Mouse (Mus musculus): ENCODE data around the gene Slc25a19. TPM values are rescaled to one million over a fixed set of nuclear protein-coding genes. Genes with fewer than 3 reads are reported as not detected.
"Not testable (repeated sequence)": the region's sequence is repeated elsewhere in the genome, so short reads cannot be mapped to it uniquely, and the experiment has no call there.

Slc25a19 gene
- total RNA-seq (2021), result 10 to 100 TPM; 58.4 to 69.9 TPM
- long read RNA-seq, experiment 1, transcript Slc25a19-201 (7 exons, 2,307 nt), result major isoform, 47 of 78 reads
- long read RNA-seq, experiment 1, partial matches to known transcripts, result 5 of 78 reads
- long read RNA-seq, experiment 1, other reads (novel, unspliced or antisense), result 25 of 78 reads
- long read RNA-seq, experiment 2, transcript Slc25a19-201 (7 exons, 2,307 nt), result major isoform, 25 of 36 reads
- long read RNA-seq, experiment 2, partial matches to known transcripts, result 3 of 36 reads
- long read RNA-seq, experiment 2, other reads (novel, unspliced or antisense), result 6 of 36 reads

DNA sequence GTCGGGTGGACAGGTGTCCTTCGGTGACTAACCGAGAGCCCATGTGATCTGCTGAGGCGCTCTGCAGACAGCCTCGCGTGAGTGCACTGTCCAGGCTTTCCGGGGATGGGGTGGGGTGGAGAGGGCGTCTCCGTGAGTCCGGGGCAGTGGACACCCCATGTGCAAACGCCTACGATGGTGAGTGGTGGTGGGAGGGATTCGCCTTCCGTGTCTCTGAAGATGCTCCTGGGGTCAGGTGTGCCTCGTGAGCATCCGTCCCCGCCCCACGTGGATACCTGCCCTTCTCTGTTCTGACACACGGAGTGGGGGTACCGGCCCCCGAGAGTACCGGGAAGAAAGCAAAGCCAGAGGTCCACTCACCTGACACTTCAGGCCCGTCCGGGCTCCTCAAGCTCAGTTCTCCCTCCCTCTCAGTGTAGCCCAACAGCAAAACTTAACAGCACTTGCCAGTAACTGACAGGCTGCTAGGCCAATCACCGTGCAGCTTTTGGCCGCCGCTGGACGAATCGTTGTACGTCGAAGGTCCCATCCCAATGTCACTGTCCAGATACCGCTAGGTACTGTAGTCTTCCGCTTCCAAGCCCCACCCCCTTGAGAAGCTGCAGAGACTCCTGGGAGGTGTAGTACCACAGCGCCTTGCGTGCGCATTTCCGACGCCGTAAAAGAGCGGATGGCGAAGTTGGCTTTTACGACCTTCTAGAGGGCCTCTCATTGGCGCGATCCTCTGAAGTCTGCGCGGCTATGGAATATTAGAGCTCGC, at the start of gene Slc25a19:
Gene Slc25a19, minus strand, starts transcription at position 591 of the 760 bp plus-strand sequence.
- DNase-seq (ENCODE audit: low spot score in 2 of 2), result peak; percentile 90 to 95

DNA sequence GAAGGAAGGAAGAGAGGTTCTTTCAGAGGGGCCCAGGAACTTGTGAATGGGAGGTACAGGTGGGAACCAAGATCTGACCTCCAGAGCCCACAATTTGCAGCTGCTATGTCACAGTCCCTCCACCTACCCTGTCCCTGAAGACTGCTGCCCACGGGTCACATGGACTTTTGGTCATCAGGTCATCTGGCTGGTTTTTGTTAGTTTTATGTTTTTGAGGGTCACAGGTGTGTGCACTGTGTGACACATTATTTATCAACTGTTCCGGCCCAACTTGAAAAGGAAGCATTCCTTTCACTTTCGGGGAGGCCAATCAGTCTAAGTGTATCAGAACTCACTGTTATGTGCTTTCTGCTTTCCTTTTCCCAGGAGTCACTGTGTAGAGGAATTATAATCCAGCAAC, 49.4 kb upstream of the Slc25a19 start:
- DNase-seq (ENCODE audit: low spot score in 2 of 2), result no peak

DNA sequence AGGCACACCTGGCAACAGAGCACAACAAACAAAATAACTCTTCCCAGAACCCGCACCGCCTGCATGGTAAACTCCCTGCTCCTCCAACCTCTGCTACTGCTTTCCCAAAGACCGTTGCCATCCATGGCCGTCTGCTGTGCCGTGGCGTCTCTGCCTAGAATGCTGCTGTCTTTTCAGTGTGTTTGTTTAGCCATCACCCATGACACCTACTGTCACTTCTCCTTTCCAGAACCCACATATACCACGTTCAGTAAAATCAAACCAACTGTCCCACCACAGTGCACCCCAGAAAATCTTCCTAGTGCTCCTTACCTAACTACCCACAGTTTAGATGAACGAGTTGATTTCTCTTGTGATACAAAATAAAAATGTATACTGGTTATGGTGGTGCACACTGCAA, 48.6 kb upstream of the Slc25a19 start:
- DNase-seq (ENCODE audit: low spot score in 2 of 2), result no peak

DNA sequence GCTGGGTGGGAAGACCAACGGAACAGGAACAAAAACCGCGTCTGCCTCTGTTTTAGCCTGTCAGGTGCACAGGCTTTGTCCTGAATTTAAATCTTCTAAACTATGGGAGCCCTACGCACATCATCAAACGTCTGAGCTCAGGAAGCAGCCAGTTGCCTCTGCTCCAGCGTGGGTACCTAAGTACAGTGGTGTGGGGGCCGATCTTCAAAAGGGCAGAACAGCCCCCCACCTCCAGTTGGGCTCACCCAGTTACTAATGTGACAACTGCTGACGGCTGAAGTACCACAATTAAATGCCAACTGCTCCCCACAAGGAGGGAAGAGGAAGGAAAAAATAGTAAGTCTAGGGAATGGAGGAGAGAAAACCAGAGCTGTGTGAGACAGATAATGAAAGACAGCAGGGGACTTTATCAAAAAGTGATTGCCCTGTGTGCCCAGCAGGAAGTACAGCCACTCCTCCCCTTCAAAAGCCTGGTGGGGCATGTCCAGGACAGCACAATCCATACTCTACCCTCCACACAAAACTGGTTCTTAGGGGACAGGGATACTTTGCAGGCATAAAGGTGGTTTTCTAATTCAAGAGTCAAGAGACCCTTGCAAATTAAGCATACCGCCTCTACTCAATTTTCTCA, 46.3 kb upstream of the Slc25a19 start:
- DNase-seq (ENCODE audit: low spot score in 2 of 2), result no peak

DNA sequence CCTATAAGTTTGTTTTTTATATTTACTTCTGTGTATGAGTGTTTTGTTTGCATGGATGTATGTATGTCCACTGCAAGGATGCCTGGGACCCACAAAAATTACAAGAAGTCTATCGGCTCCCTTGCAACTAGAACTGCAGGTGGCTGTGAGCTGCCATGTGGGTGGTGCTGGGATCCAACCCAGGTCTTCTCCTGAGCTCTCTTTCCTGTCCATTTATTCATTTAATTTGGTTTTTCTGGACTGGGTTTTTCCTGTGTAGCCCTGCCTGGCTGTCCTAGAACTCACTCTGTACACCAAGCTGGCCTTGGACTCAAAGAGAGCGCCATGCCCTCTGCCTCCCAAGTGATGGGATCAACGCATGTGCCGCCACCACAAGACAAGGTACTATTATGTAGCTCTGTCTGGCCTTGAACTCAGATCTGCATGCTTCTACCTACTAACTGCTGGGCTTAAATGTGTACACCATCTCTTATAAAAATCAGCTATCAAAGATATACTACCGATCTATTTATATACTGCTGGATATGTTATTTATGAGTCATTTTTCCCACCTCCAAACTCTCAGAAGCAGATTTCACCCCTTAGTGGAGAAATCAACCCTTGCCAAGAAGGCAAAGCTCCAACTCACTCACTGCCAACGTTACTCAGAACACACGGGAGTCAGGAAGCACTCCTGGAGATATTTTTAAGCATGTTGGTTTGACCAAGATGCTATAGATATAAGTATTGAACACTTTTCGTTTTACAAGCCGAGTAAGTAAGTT, 45.6 kb upstream of the Slc25a19 start:
- no peak for DNase-seq (ENCODE audit: low spot score in 2 of 2)

DNA sequence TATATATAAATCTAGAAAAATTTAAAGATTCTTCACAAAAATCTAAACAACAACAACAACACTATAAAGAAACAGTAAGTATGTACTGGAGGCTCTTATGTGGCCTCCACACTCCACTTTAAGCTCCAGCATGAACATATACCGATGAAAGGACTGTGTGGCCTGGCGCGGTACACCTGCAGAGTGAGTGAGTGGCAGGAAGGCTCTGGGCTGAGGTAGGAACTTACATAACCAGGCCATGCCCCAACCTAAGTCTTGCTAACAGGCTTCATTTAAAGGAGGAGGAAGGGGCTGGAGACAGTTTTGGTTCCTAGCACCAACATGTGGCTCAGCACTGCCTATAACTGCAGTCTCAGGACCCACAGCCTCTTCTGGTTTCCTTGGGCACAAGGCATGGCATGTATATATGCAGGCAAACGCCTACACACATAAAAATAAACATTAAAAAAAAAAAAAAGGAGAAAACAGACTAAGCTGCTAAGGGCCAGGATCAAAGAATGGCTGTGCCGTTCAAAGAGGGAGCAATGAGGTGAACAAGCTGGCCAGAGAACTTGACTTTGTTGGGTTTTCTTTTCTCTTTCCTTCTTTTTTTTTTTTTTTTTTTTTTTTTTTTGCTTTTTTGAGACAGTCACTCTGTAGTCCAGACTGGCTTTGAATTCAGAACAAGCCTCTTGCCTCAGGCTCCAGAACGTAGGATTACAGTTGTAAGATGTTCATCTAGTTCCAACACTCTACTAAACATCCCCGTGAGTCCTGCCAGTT, 44.3 kb upstream of the Slc25a19 start:
- no peak for DNase-seq (ENCODE audit: low spot score in 2 of 2)

DNA sequence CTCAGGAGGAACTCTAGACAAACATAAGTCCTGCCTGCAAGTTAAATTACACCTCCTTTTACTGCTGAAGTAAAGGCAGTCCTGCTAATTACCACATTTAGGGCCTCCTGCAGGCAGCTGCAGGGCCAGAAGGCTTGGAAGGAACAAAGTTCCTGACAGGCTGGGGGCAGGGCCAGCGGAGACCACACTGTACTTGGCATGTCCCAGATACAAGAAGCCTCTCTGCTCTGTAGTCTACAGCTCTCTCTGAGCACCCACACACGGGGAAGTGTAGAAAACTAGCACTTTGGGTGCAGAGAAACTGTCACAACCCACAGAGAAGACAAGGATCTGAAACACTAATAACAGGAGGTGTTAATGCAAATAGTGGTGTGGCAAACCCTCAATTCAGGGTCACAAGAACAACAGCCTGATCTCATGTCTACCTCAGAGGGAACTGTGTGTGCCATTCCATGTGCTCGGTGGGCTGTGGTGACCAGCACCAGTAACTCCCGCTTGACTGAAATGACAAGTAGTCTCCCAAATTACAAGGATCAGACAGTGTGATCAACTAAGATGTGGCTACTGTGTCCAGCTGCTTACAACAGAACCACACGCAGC, 42.5 kb upstream of the Slc25a19 start:
- no peak for DNase-seq (ENCODE audit: low spot score in 2 of 2)

DNA sequence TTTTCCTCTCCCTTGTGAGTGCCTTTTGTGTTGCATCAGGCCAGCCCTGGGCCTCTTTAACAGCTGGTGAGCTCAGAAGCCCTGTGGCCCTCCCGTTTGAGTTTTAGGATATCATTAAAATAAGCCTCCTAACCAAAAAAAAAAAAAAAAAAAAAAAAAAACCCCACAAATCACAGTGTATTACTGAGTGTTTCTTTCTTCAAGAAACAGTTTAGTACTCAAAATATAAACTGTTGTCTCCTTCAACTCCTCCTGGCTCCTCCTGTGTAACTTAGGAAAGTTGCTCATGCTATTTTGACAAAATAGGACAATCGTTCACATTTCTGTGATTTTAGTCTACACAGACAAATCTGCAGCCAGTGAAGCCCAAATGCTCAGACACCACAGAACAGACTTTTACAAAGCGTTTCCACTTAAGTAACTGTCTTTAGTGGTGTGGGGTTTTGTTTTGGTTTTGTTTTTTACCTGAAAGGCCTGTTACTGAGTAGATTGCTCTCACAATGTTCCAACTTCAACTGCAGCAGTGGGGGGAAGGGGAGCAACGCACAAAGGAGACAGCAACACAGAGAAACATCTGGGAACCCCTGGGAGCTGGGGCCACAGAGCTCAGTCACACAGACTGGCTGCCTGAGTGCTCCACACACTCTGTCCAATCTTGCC, 35.7 kb upstream of the Slc25a19 start:
- DNase-seq (ENCODE audit: low spot score in 2 of 2), result no peak

DNA sequence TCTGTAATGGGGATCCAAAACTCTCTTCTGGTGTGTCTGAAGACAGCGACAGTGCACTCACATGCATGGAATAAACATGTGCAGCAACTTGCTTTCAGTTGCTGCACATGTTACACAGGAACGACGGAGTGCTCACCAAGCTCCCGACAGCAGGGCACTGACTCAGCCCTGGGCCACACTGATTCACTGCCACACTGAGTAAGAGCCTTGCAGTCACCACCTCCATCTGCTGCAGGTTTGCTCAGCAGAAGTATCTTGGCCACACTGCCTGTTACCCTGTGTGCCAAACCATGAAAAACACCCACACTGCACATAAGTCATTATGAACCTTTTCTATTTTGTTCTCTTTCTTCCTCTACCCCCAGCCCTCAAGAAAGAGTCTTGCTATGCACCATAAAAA, 32.3 kb upstream of the Slc25a19 start:
- no peak for DNase-seq (ENCODE audit: low spot score in 2 of 2)

DNA sequence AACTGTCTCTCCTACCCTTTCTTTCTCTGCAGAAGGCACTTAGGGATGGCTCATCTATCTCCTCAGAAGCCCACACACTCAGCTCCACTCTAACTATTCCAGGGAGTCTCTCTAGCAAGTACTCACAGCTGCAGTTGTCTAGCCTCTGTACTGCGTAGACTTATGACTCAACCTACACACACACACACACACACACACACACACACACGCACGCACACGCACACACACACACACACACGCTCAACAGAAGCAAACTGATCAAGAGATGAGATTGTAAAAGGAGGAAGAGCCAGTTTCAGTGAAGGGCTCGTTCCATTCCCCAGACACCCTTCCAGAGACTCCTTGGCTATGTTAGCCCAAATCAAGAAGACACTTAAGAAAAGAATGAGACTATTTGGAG, 30.4 kb upstream of the Slc25a19 start:
- no peak for DNase-seq (ENCODE audit: low spot score in 2 of 2)

DNA sequence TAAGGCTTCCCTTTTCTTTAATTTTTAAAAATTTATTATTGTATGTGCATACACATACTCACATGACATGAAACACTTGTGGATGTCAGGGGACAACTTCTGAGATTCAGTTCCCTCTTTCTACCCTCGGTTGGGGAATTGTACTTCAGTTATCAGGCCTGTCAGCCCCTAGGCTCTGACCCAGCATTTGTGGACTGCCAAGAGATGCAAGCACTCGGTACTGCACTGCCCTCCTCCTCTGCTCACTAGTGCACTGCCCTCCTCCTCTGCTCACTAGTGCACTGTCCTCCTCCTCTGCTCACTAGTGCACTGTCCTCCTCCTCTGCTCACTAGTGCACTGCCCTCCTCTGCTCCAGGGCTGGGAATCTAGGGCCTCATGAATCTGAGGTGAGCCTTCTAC, 26.0 kb upstream of the Slc25a19 start:
- no peak for DNase-seq (ENCODE audit: low spot score in 2 of 2)

DNA sequence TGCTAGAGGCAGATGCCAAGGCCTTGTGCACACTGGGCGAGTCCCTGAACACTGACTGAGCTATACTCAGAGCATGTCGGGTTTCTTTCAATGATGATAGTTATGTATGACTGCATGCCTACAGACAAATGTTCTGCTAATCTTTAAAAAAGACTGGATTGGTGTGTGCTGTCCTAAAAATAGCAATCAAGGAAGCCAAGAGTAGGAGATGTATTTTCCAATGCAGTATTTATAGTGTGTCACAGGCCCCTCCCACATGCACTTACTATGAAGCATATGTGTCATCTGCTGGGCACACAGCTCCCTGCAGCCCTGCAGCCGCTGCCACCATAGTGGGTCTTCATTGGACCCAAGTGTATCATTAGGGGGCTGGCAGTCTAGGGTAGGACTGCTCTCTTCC, 25.1 kb upstream of the Slc25a19 start:
- DNase-seq (ENCODE audit: low spot score in 2 of 2), result no peak

DNA sequence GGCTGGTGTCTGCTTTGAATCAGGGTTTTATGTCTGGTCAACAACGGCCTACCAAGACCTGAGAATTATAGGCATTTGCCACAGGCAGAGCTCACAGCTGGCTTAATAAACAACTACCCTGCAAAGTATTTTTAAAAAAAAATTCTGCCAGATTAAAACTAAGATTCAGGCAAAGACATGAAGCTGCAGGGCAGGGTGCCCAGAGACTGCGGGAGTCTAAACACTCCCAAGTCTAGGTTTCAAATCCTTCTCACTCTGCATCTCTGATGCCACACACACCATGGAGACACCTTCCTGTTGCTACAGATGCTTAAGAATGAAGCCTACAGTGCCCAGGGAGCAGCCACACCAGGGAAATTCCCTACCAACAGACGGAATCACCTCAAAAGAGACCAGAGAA, 23.6 kb upstream of the Slc25a19 start:
- no peak for DNase-seq (ENCODE audit: low spot score in 2 of 2)

DNA sequence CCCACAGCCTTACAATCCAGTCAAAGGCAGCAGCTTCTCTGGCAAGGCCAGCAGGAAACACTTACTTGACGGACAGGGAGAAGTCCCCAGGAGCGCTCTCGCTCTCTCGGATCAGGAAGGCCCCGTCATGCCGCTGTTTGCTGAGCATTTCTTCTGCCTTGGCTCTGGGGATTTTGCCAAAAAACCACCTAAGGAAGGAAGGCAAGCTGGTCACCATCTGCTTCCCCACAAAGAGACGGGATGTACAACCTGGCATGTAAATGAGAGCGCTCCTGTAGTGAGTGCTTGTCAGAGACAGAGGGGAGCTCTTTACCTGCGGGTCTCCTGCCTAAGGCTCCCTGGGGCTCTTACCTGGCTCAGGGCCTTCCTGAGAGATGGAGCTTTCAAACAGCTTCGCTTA, 21.6 kb upstream of the Slc25a19 start:
- DNase-seq (ENCODE audit: low spot score in 2 of 2), result no peak

DNA sequence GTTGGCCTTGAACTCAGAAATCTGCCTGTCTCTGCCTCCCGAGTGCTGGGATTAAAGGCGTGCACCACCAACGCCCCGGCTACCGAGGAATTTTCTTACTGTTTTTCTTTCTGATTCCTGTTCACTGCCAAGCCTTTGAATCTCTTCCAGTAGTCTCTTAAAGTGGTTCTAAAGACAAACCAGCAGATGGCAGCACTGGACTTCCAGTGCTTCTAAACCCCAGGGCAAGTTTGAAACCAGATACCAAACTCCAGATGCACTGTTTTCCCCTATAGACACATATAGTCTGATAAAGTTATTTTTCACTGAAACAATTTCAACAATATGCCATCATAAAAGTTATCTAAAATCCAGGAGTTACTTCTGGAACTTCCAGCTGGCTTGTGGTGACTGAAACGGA, 19.4 kb upstream of the Slc25a19 start:
- DNase-seq (ENCODE audit: low spot score in 2 of 2), result peak in 1 of 2 experiments; percentile 22

DNA sequence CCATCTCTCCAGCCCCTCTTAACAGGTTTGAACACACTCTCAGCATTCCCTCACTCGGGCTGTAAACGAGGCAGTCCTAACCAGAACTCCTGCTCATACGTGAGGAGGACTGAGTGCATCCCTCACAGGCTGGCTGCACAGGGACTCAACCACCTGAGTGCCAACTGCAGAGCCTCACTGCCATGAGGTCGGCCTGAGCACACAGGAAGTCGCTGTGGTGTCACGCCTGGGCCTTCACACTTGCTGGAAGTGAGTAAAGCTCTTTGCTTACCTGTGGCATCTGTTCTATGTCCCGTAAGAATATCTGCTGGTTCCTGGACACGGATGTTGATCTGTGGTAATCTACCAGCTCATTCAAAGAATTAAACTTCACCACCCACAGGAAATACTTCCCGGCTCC, 18.3 kb upstream of the Slc25a19 start:
- no peak for DNase-seq (ENCODE audit: low spot score in 2 of 2)

DNA sequence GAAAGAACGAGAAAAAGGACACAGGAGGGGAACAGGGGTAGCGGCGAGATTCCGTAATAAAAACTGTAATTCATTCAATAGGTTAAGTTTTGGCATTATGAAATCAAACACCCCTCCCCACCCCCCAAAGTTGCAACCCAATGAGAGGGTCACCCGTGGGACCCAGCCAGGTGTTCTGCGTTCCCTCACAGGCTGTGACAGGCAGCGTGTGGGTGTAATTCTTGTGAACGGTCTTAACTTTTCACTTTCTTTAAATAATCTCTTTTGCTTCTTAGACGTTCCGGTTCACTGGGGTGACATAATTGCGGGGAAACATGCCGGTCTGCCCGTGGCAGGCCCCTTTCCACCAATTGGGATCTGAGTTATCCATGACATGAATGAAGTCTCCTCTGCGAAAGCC, 17.4 kb upstream of the Slc25a19 start:
- not testable (repeated sequence) for DNase-seq (ENCODE audit: low spot score in 2 of 2)

DNA sequence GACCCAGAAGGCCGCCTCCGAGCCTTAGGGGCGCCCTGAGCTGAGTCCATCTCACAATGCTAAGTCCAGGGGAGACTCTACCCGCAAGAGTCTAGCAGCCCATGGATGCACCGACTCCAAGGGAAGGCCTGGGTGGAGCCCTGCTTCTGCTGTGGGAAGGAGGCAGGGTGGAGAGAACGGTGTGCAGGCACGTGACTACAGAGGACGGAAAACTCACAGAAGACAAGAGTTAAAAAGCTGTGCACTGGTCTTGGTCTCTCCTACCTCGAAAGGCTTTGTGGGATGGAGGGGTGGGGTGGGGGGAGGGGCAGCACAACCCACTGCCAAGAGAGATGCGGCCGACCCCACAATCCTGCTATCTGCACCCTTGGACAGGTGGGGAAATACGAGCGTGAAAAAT, 16.2 kb upstream of the Slc25a19 start:
- DNase-seq (ENCODE audit: low spot score in 2 of 2), result no peak

DNA sequence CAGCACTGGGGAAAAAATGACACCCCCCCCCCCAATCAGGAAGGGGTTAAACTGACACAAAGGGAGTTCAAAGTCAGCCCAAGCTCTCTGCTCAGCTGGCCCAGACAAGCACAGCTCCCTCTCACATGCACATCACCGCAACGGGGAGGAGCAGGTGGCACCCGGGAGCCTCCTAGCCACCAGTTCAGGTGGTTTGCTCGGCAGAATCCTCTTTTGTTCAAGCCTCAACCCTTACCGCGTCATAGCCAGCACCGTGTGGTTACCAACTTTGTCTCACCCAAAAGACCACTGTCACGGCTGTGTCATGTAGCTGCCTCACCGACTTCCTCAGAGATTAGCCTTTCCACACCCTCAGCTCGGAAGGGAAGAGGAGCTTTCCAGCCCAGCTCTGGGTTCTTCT, 15.2 kb upstream of the Slc25a19 start:
- no peak for DNase-seq (ENCODE audit: low spot score in 2 of 2)

DNA sequence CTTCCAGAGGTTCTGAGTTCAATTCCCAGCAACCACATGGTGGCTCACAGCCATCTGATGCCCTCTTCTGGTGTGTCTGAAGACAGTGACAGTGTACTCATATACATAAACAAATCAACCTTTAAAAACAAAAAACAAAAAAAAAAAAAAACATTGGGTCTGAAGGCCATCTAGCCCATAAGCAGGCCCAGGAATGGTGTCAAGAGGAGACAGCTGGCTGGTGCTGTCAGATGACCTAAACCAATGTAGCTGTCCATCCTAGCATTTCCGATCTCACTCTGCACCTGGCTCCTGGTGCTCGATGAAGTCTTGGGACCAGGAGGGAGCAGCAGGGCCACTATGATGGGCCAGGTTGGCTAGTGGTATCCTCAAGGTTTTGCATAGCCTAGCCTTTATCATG, 14.6 kb upstream of the Slc25a19 start:
- DNase-seq (ENCODE audit: low spot score in 2 of 2), result no peak
